Mouse (Mus musculus): ENCODE measurements around the gene Nfix. TPM values are rescaled to one million over a fixed set of nuclear protein-coding genes. Genes with fewer than 3 reads are reported as not detected.

Nfix gene
- polyA plus RNA-seq, 1 experiment from 2014 or later = 16.3 TPM

- peak; percentile 77 for ATAC-seq (ENCODE audit: insufficient number of reproducible peaks, insufficient read depth, low FRiP score, low read depth)
- Histone ChIP-seq H3K4me3 (ENCODE audit: control insufficient read depth in 1 of 2, insufficient read depth in 1 of 2, low read depth in 1 of 2, low read length in 2 of 2) (peak within 1 kb of the TSS; percentile 93 to 99), H3K27ac (replicated peaks in 1 of 2; ENCODE audit: control insufficient read depth in 1 of 2, insufficient read depth in 1 of 2, low read depth in 2 of 2, low read length in 2 of 2) (peak within 1 kb of the TSS; percentile 83 to 95), H3K9ac (ENCODE audit: low read length) (peak within 1 kb of the TSS; percentile 100), H3K4me1 (ENCODE audit: control insufficient read depth in 2 of 2, insufficient read depth in 2 of 2, low read length in 2 of 2) (peaks cover 14 to 41% of the 10 kb centered on the region in 2 experiments), H3K36me3 (ENCODE audit: control insufficient read depth, insufficient read depth, low read length) (peaks cover 27% of the 10 kb centered on the region), H3K4me2 (ENCODE audit: low read length) (peak within 1 kb of the TSS; percentile 87), H3K27me3 (ENCODE audit: control insufficient read depth, insufficient read depth, low read length) (no peaks in the 10 kb centered on the region), H3K9me3 (ENCODE audit: control insufficient read depth, low read length) (no peaks in the 10 kb centered on the region)
- under 1% methylated on average over 37 of the region's 37 CpGs for WGBS
Measured at GRCm38 (mm10) chr8:84687705-84688100, 112.4 kb downstream of the Nfix start, which contains the start of gene Nacc1. Gene Nacc1, minus strand, starts transcription at chr8:84687862.

- WGBS = under 1% methylated on average over 57 of the region's 62 CpGs
- ATAC-seq (ENCODE audit: insufficient number of reproducible peaks, insufficient read depth, low FRiP score, low read depth) = peak; percentile 38
- H3K9me3 ChIP-seq (ENCODE audit: control insufficient read depth, low read length) = no peaks in the 10 kb centered on the region
- H3K4me2 ChIP-seq (ENCODE audit: low read length) = peak overlapping the region; percentile 87
- peak overlapping the region; percentile 93 to 99 for H3K4me3 ChIP-seq (ENCODE audit: control insufficient read depth in 1 of 2, insufficient read depth in 1 of 2, low read depth in 1 of 2, low read length in 2 of 2)
- no peaks in the 10 kb centered on the region for H3K27me3 ChIP-seq (ENCODE audit: control insufficient read depth, insufficient read depth, low read length)
- H3K36me3 ChIP-seq (ENCODE audit: control insufficient read depth, insufficient read depth, low read length) = peaks cover 25% of the 10 kb centered on the region
- H3K9ac ChIP-seq (ENCODE audit: low read length) = peak overlapping the region; percentile 100
- peaks cover 14 to 45% of the 10 kb centered on the region in 2 experiments for H3K4me1 ChIP-seq (ENCODE audit: control insufficient read depth in 2 of 2, insufficient read depth in 2 of 2, low read length in 2 of 2)
- peak overlapping the region; percentile 83 to 95 for H3K27ac ChIP-seq (replicated peaks in 1 of 2; ENCODE audit: control insufficient read depth in 1 of 2, insufficient read depth in 1 of 2, low read depth in 2 of 2, low read length in 2 of 2)
Measured at GRCm38 (mm10) chr8:84687003-84687704, 113.0 kb downstream of the Nfix start.

DNA sequence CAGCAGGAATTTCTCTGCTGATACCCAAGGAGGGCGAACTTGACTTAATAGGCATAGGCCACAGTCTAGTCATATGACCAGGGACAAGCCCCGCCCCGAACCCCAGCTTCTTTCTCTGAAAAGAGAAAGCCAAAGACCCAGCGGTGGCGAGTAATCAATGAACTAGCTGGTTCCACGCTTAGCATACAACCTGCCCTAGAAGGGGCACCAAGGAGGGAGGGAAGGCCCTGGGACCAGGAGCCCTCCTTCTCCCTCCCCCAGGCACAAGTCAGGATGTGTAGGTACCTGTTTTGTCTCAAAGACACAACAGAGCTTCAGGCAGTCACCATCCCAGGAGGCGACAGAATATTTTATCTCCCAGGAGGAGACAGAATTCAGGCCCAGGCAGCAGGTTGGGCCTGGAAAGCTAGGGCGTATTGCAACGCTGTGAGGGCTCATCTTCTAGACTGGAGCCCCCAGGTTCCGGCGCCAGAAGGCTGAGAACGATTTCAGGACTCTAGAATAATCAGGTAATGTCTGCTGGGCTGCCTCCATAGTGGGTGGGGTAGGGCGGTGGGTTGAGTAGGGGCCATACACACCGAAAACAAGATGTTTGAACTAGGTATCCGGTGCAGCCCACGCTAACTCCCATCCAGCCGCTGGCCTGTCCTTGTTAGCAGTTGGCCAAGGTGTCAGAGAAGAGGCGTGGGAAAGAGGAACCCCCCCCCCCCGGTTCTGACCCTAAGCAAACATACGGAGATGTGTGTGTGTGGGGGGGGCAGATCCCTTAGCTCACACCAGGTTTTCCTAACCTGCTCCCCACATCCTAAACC is 113.7 kb downstream of the Nfix start, which contains the start of gene Trmt1:
Gene Trmt1, plus strand, starts transcription at position 117 of the 812 bp plus-strand sequence.
- ATAC-seq (ENCODE audit: insufficient number of reproducible peaks, insufficient read depth, low FRiP score, low read depth) = no peak
- peak within 1 kb of the TSS; percentile 100 for H3K9ac ChIP-seq (ENCODE audit: low read length)
- peaks cover 17% of the 10 kb centered on the region for H3K36me3 ChIP-seq (ENCODE audit: control insufficient read depth, insufficient read depth, low read length)
- 13% methylated on average over 18 of the region's 20 CpGs for WGBS
- peak within 1 kb of the TSS; percentile 40 to 95; a peak in 3 of 4 replicates for H3K27ac ChIP-seq (replicated peaks in 1 of 2; ENCODE audit: control insufficient read depth in 1 of 2, insufficient read depth in 1 of 2, low read depth in 2 of 2, low read length in 2 of 2)
- H3K9me3 ChIP-seq (ENCODE audit: control insufficient read depth, low read length) = no peaks in the 10 kb centered on the region
- peak within 1 kb of the TSS; percentile 56 to 99 for H3K4me3 ChIP-seq (ENCODE audit: control insufficient read depth in 1 of 2, insufficient read depth in 1 of 2, low read depth in 1 of 2, low read length in 2 of 2)
- peak within 1 kb of the TSS; percentile 87 for H3K4me2 ChIP-seq (ENCODE audit: low read length)
- peaks cover 17 to 49% of the 10 kb centered on the region in 2 experiments for H3K4me1 ChIP-seq (ENCODE audit: control insufficient read depth in 2 of 2, insufficient read depth in 2 of 2, low read length in 2 of 2)
- H3K27me3 ChIP-seq (ENCODE audit: control insufficient read depth, insufficient read depth, low read length) = no peaks in the 10 kb centered on the region

DNA sequence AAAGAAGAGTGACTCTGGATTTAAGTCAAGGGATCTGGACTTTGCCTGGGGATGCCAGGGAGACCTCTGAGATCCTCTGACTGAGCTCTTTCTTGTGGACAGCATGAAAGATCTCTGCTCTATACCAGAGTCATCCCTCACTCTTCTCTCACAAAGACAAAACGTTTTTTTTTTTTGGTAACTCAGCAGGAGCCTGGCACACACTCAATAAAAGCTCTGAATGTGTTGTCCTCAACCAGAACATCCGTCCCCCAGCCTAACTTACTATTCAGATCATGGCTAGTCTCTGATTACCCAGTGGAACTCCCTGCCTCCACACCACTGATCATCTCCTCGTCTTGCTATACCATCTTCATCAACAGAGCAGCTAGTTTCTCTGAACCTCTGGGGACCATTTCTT is 115.6 kb downstream of the Nfix start:
- Histone ChIP-seq H3K9ac (ENCODE audit: low read length) (no peak overlapping the region), H3K4me2 (ENCODE audit: low read length) (no peak overlapping the region), H3K4me3 (ENCODE audit: control insufficient read depth in 1 of 2, insufficient read depth in 1 of 2, low read depth in 1 of 2, low read length in 2 of 2) (no peak overlapping the region), H3K27ac (replicated peaks in 1 of 2; ENCODE audit: control insufficient read depth in 1 of 2, insufficient read depth in 1 of 2, low read depth in 2 of 2, low read length in 2 of 2) (no peak overlapping the region), H3K36me3 (ENCODE audit: control insufficient read depth, insufficient read depth, low read length) (peaks cover 13% of the 10 kb centered on the region), H3K27me3 (ENCODE audit: control insufficient read depth, insufficient read depth, low read length) (no peaks in the 10 kb centered on the region), H3K4me1 (ENCODE audit: control insufficient read depth in 2 of 2, insufficient read depth in 2 of 2, low read length in 2 of 2) (peaks cover 18 to 47% of the 10 kb centered on the region in 2 experiments), H3K9me3 (ENCODE audit: control insufficient read depth, low read length) (no peaks in the 10 kb centered on the region)
- 65% methylated on average over 3 of the region's 3 CpGs for WGBS
- no peak for ATAC-seq (ENCODE audit: insufficient number of reproducible peaks, insufficient read depth, low FRiP score, low read depth)

DNA sequence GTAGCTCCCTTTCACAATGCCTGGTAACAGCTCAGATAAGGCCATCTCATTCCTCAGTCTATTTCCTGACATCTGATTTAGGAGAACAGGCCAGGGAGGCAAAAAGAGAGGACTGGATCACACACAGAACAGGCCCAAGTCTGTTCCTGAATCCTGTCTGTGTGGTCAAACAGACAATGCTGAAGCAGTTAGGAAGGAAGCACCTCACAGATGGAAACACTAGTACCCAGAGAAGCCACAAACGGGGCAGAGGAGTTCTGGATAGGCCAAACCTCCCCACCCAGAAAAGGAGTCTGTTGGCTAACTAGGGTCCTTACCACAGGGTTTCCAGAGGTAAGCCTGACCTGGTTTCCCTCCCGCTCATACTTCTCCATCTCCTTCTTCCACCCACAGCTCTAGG is 117.9 kb downstream of the Nfix start:
- WGBS = 59% methylated on average over 2 of the region's 2 CpGs
- Histone ChIP-seq H3K27ac (replicated peaks in 1 of 2; ENCODE audit: control insufficient read depth in 1 of 2, insufficient read depth in 1 of 2, low read depth in 2 of 2, low read length in 2 of 2) (0 out of 4 replicates have a peak overlapping the region, but pooled peaks of 1 of the 2 experiments have one; percentile 14), H3K4me1 (ENCODE audit: control insufficient read depth in 2 of 2, insufficient read depth in 2 of 2, low read length in 2 of 2) (peaks cover 17 to 38% of the 10 kb centered on the region in 2 experiments), H3K9me3 (ENCODE audit: control insufficient read depth, low read length) (no peaks in the 10 kb centered on the region), H3K9ac (ENCODE audit: low read length) (peak overlapping the region; percentile 54; the same call in 1 of the 2 replicates), H3K4me3 (ENCODE audit: control insufficient read depth in 1 of 2, insufficient read depth in 1 of 2, low read depth in 1 of 2, low read length in 2 of 2) (no peak overlapping the region), H3K36me3 (ENCODE audit: control insufficient read depth, insufficient read depth, low read length) (peaks cover 14% of the 10 kb centered on the region), H3K4me2 (ENCODE audit: low read length) (no peak overlapping the region), H3K27me3 (ENCODE audit: control insufficient read depth, insufficient read depth, low read length) (no peaks in the 10 kb centered on the region)
- ATAC-seq (ENCODE audit: insufficient number of reproducible peaks, insufficient read depth, low FRiP score, low read depth) = no peak

DNA sequence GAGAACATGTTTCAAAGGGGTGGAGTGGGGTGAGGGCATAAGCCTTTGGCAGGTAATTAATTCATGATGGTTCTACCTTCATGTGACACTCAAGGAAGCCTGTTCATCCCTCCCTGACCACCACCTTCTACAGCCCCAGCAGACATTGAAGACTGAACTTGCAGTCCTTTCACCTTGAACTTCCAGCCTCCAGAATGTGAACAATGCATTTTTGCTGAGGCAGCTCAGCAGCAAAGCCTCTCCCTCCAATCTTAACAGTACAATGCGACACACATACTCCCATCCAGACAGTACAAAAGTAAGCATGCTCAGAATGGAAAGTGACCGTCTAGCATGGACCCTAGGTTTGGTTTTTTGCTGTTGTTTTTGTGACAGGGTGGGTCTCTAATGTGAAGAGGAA is 118.7 kb downstream of the Nfix start:
- no peaks in the 10 kb centered on the region for H3K9me3 ChIP-seq (ENCODE audit: control insufficient read depth, low read length)
- 51% methylated on average over 2 of the region's 2 CpGs for WGBS
- no peak overlapping the region for H3K4me3 ChIP-seq (ENCODE audit: control insufficient read depth in 1 of 2, insufficient read depth in 1 of 2, low read depth in 1 of 2, low read length in 2 of 2)
- no peaks in the 10 kb centered on the region for H3K27me3 ChIP-seq (ENCODE audit: control insufficient read depth, insufficient read depth, low read length)
- 0 out of 4 replicates have a peak overlapping the region, but pooled peaks of 1 of the 2 experiments have one; percentile 9 for H3K27ac ChIP-seq (replicated peaks in 1 of 2; ENCODE audit: control insufficient read depth in 1 of 2, insufficient read depth in 1 of 2, low read depth in 2 of 2, low read length in 2 of 2)
- peaks cover 19 to 37% of the 10 kb centered on the region in 2 experiments for H3K4me1 ChIP-seq (ENCODE audit: control insufficient read depth in 2 of 2, insufficient read depth in 2 of 2, low read length in 2 of 2)
- no peak overlapping the region; the same call in 1 of the 2 replicates for H3K9ac ChIP-seq (ENCODE audit: low read length)
- no peak overlapping the region for H3K4me2 ChIP-seq (ENCODE audit: low read length)
- no peak for ATAC-seq (ENCODE audit: insufficient number of reproducible peaks, insufficient read depth, low FRiP score, low read depth)
- H3K36me3 ChIP-seq (ENCODE audit: control insufficient read depth, insufficient read depth, low read length) = peaks cover 20% of the 10 kb centered on the region

GRCm38 (mm10) chr8:84677305-84677704 is 122.8 kb downstream of the Nfix start:
- peaks cover 8 to 14% of the 10 kb centered on the region in 2 experiments; a peak in 3 of 4 replicates for H3K4me1 ChIP-seq (ENCODE audit: control insufficient read depth in 2 of 2, insufficient read depth in 2 of 2, low read length in 2 of 2)
- ATAC-seq (ENCODE audit: insufficient number of reproducible peaks, insufficient read depth, low FRiP score, low read depth) = no peak
- H3K4me2 ChIP-seq (ENCODE audit: low read length) = no peak overlapping the region
- WGBS = 88% methylated on average over 5 of the region's 5 CpGs
- no peaks in the 10 kb centered on the region for H3K9me3 ChIP-seq (ENCODE audit: control insufficient read depth, low read length)
- H3K4me3 ChIP-seq (ENCODE audit: control insufficient read depth in 1 of 2, insufficient read depth in 1 of 2, low read depth in 1 of 2, low read length in 2 of 2) = no peak overlapping the region
- no peak overlapping the region for H3K27ac ChIP-seq (replicated peaks in 1 of 2; ENCODE audit: control insufficient read depth in 1 of 2, insufficient read depth in 1 of 2, low read depth in 2 of 2, low read length in 2 of 2)
- peaks cover 48% of the 10 kb centered on the region for H3K36me3 ChIP-seq (ENCODE audit: control insufficient read depth, insufficient read depth, low read length)
- no peak overlapping the region for H3K9ac ChIP-seq (ENCODE audit: low read length)
- no peaks in the 10 kb centered on the region for H3K27me3 ChIP-seq (ENCODE audit: control insufficient read depth, insufficient read depth, low read length)
